Mouse (Mus musculus) midbrain, embryonic 16.5 days (tissue): Measurements from ENCODE around the gene Hmg20b. TPM values are rescaled to one million over a fixed set of nuclear protein-coding genes. Genes with fewer than 3 reads are reported as not detected.

Experiments used
- ATAC-seq: fragments of 200-750 bp; cut with Nextera tagmentation; 2 replicates; pipeline ENCODE4 v1.8.0; 2017; ENCODE audit warnings: moderate TSS enrichment
- H3K27ac ChIP-seq: fragments of 300-500 bp; sonication (generic); 2 replicates; pipeline ENCODE4 v1.5.1; 2014; ENCODE audit warnings: mild to moderate bottlenecking, low read length, mixed read lengths
- H3K27me3 ChIP-seq: fragments of 300-500 bp; sonication (generic); 2 replicates; pipeline ENCODE4 v1.6.1; 2014; ENCODE audit warnings: low read depth, low read length, mixed read lengths; ENCODE audit not compliant: control insufficient read depth, insufficient read depth
- H3K36me3 ChIP-seq: fragments of 300-500 bp; sonication (generic); 2 replicates; pipeline ENCODE4 v1.6.1; 2014; ENCODE audit warnings: mild to moderate bottlenecking, low read length, moderate library complexity, mixed read lengths; ENCODE audit not compliant: control insufficient read depth, insufficient read depth
- H3K4me1 ChIP-seq: fragments of 300-500 bp; sonication (generic); 2 replicates; pipeline ENCODE4 v1.6.1; 2014; ENCODE audit warnings: mild to moderate bottlenecking, low read length, mixed read lengths; ENCODE audit not compliant: control insufficient read depth, insufficient read depth
- H3K4me2 ChIP-seq: fragments of 300-500 bp; sonication (generic); 2 replicates; pipeline ENCODE4 v1.6.1; 2014; ENCODE audit warnings: mild to moderate bottlenecking, low read length, mixed read lengths
- H3K4me3 ChIP-seq: fragments of 300-500 bp; sonication (generic); 2 replicates; pipeline ENCODE4 v1.5.1; 2014; ENCODE audit warnings: low read depth, mild to moderate bottlenecking, low read length, moderate library complexity, mixed read lengths
- H3K9ac ChIP-seq: fragments of 300-500 bp; sonication (generic); 2 replicates; pipeline ENCODE4 v1.6.1; 2014; ENCODE audit warnings: low read depth, low read length, mixed read lengths
- H3K9me3 ChIP-seq: fragments of 300-500 bp; sonication (generic); replicated peaks from 2 replicates; pipeline ENCODE4 v1.6.1; 2014; ENCODE audit warnings: mild to moderate bottlenecking, low read length, mixed read lengths; ENCODE audit not compliant: control insufficient read depth, poor library complexity, severe bottlenecking
- WGBS: fragments of 180-500 bp; shearing (Covaris S2); extraction: QIAGEN DNeasy Blood & Tissue Kit; methylation state at CpG from one replicate; pipeline ENCODE4 v1.1.7; 2014; 5-methylcytosine and 5-hydroxymethylcytosine counted together
- polyA plus RNA-seq: library from polyadenylated mRNA; unstranded; fragments of >200 nt; fragmentation: Nextera tagmentation; extraction: Ambion mirVana; gene quantifications from 2 replicates; pipeline ENCODE4 v1.2.1, GENCODE M21; 2015

Gene Hmg20b
- polyA plus RNA-seq, 1 experiment from 2014 or later = 25.0 TPM

DNA sequence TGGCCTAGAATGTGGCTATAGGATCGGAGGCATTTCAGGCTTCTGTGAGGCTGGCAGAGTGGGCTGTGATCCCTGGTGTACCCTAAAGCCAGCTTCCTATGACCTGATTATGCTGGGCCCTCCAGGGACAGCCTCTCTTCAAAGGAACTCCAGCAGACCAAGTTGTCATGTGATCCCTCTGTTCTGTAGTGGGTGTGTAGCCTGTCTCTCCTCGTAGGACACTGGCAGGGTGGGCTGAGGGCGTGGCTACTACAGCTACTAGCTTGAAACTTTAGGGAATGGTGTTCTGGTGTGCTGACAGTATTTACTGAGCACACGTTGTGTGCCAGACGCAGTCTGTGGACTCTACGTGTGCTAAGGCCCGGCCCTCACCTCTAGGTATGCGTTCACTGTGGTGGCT, 10.4 kb upstream of the Hmg20b start:
- Histone ChIP-seq H3K27ac (no peak overlapping the region), H3K9me3 (no peaks in the 10 kb centered on the region), H3K9ac (no peak overlapping the region), H3K36me3 (no peaks in the 10 kb centered on the region; the same call in 1 of the 2 replicates), H3K4me3 (no peak overlapping the region), H3K4me1 (peaks cover 28% of the 10 kb centered on the region), H3K27me3 (no peaks in the 10 kb centered on the region; the same call in 1 of the 2 replicates), H3K4me2 (no peak overlapping the region)
- no peak for ATAC-seq
- 70% methylated on average over 8 of the region's 8 CpGs for WGBS

DNA sequence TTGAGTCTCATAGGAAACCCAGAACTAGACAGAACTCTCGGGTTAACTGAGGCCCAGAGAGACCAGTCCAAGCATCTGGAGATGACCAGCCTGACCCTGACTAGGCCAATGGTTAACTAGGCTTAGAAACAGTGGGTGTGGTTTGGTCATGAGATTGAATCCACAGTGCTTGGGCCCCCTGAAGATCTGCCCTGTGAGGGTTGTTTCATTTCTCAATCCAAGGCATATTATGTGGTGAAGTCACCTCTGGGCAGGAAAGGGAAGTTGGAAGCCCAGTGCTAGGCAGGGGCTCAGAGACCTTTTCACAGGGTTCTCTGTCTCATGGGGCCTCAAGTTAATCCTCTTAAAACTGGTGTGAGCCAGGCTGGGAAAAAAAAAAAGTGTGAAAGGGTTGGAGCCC, 8.6 kb upstream of the Hmg20b start:
- Histone ChIP-seq H3K36me3 (no peaks in the 10 kb centered on the region; the same call in 1 of the 2 replicates), H3K4me2 (peak overlapping the region; percentile 84), H3K4me3 (no peak overlapping the region), H3K4me1 (peaks cover 16% of the 10 kb centered on the region), H3K27me3 (no peaks in the 10 kb centered on the region; the same call in 1 of the 2 replicates), H3K27ac (no peak overlapping the region), H3K9me3 (no peaks in the 10 kb centered on the region), H3K9ac (no peak overlapping the region)
- no peak for ATAC-seq
- 71% methylated on average over 1 of the region's 1 CpGs for WGBS

DNA sequence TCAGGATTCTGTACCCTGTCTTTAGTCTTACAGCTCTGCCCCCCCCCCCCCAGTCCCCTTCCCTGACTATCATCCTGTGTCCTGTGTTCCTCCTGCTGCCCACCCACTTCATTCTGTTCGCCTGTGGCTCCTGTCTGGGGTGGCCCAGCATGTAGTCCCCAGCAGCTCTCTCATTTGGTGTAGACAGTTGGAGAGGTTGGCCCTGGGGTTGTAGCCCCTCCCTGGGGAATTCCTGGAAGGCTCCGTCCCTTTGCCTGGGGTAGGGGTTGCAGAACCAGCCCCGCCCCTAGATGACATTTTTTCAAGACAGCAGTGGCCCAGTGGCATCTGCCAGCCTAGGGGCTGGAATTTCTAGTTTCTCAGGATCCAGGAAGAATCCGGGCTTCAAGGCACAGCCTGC, 7.9 kb upstream of the Hmg20b start:
- Histone ChIP-seq H3K9ac (peak overlapping the region; percentile 89), H3K9me3 (no peaks in the 10 kb centered on the region), H3K36me3 (no peaks in the 10 kb centered on the region; the same call in 1 of the 2 replicates), H3K4me2 (peak overlapping the region; percentile 84), H3K4me3 (peak overlapping the region; percentile 75), H3K27ac (no peak overlapping the region), H3K27me3 (no peaks in the 10 kb centered on the region), H3K4me1 (peaks cover 11% of the 10 kb centered on the region)
- no peak for ATAC-seq
- WGBS = 31% methylated on average over 4 of the region's 4 CpGs

DNA sequence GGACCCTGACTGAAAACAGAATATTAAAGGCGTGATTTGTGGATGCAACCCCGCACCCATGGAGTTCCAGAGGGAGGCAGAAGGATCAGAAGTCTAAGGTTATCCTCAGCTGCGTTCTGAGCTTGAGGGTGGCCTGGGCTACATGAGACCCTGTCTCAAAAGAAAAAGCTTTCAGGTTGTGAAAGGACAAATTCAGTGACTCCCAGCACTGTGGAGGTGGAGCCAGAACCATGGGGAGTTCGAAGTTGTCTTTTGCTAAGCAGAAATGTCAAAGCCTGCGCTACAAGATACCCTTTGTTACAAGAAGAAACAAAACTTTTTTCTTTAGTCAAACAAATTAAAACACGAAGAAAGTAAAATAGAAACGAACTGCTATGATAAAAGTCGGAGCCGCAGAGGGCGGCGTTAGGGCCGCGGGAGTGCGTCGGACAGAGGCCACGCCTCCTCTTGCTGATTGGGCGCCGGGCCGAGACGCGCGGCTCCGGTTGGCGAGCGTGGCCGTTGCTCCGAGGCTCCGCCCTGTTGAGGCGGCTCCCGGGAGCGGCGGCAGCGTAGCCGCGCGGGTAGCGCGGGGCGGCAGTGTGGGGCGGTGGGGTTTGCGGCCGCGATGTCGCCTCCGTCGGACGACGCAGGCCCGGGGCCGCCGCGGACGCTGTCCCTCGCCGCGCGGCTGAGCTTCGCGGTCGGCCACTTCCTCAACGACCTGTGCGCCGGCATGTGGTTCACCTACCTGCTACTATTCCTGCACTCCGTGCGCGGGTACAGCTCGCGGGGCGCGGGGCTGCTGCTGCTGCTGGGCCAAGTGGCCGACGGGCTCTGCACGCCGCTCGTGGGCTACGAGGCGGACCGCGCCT, 6.9 kb upstream of the Hmg20b start, which contains the start of gene Mfsd12:
Gene Mfsd12 (plus strand): TSS at position 501 of the 854 bp plus-strand sequence.
- Histone ChIP-seq H3K36me3 (no peaks in the 10 kb centered on the region; the same call in 1 of the 2 replicates), H3K4me1 (peaks cover 11% of the 10 kb centered on the region), H3K27me3 (no peaks in the 10 kb centered on the region), H3K4me2 (peak within 1 kb of the TSS; percentile 84), H3K9ac (peak within 1 kb of the TSS; percentile 89), H3K4me3 (peak within 1 kb of the TSS; percentile 75), H3K27ac (peak within 1 kb of the TSS; percentile 54; the same call in 1 of the 2 replicates), H3K9me3 (no peaks in the 10 kb centered on the region)
- 2% methylated on average over 72 of the region's 79 CpGs for WGBS
- peak; percentile 90 for ATAC-seq

DNA sequence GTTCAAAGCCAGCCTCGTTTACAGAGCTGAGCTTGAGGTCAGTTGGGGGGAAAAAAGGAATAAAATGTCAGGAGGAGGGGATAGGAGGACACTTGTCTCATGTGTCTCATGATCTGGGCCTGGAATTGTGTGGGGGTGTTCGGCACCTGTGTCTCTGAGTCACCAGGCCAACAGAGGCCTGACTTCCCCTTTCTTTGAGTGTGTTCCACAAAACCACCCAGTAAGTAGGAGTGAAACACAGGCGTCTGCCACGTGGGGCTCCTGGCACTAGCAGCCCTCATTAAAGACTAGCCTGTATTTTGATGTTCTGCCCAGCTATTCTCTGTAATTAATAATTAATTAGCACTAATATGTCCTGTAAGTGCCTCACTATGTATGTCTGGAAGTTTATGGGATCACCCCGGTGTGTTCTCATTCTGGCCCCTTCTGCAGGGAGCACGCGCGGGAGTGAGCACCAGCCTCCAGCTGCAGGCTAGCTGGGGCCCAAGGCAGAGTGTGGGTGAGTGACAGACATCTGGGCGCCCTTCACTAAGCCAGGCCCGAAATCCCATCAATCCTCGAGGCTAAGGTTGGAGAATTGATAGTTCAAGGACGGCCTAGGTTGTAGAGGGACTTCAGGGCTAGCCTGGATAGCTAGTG, 6.2 kb upstream of the Hmg20b start:
- no peaks in the 10 kb centered on the region; the same call in 1 of the 2 replicates for H3K36me3 ChIP-seq
- H3K9me3 ChIP-seq = no peaks in the 10 kb centered on the region
- ATAC-seq = 0 out of 2 replicates have a peak, but pooled peaks have one; percentile 4
- peak overlapping the region; percentile 84 for H3K4me2 ChIP-seq
- no peak overlapping the region for H3K9ac ChIP-seq
- H3K4me3 ChIP-seq = no peak overlapping the region
- H3K4me1 ChIP-seq = peaks cover 11% of the 10 kb centered on the region
- H3K27ac ChIP-seq = no peak overlapping the region
- 54% methylated on average over 12 of the region's 12 CpGs for WGBS
- H3K27me3 ChIP-seq = no peaks in the 10 kb centered on the region

DNA sequence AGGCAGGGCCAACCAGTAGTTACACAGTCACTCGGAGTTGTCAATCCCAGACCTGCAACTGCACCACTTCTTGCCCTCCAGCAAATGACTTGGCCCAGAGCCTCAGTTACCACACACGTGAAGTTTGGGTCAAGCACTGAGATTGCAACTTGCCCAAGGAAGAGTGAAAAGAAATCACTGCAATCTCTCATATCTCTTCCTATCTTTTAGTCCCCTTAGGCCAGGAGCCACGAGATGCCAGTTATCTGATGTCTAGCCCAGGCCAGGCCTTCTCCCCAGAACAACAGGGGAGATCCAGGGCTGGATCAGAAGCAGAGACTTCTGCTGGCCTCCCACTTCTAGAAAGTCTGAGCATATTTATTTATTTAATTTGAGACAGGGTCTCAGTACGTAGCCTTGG, 5.3 kb upstream of the Hmg20b start:
- Histone ChIP-seq H3K36me3 (no peaks in the 10 kb centered on the region), H3K4me2 (no peak overlapping the region), H3K9ac (no peak overlapping the region), H3K4me1 (peaks cover 17% of the 10 kb centered on the region), H3K4me3 (no peak overlapping the region), H3K27me3 (no peaks in the 10 kb centered on the region), H3K9me3 (no peaks in the 10 kb centered on the region), H3K27ac (no peak overlapping the region)
- WGBS = 77% methylated on average over 4 of the region's 4 CpGs
- ATAC-seq = no peak

DNA sequence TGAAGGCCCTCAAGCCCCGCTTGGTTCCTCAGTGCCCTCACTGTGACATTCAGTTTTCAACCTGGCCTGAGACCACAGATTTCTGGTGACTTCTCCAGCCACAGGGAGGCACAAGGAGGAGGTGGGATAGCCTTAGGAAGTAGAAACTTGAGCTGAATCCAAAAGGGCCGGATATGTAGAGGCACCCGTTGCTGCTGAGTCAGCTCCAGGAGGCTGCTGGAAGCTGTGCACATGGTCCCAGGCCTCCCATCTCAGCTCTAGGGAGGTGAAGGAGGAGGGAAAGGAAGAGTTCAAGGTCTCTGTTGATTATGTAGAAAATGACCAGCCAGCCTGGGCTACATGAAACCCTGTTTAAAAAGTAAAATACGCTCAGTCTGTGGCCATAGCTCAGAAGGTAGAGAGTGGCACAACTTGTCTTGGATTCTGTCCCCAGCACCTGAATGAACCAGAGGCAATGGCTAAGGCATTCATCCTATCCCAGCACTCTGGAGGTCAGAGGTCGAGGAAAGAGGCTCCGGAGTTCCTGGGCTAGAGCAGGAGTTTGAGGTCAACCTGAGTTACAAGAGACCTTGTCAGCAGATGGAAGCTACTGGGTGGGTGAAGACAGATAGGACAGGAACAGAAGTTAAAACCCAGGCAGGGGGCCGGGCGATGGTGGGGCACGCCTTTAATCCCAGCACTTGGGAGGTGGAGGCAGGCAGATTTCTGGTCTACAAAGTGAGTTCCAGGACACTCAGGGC, 4.6 kb upstream of the Hmg20b start:
- no peaks in the 10 kb centered on the region for H3K9me3 ChIP-seq
- H3K9ac ChIP-seq = no peak overlapping the region
- 49% methylated on average over 9 of the region's 9 CpGs for WGBS
- peaks cover 18% of the 10 kb centered on the region for H3K4me1 ChIP-seq
- no peak overlapping the region for H3K4me3 ChIP-seq
- H3K27ac ChIP-seq = no peak overlapping the region
- no peak for ATAC-seq
- no peak overlapping the region for H3K4me2 ChIP-seq
- H3K36me3 ChIP-seq = no peaks in the 10 kb centered on the region
- no peaks in the 10 kb centered on the region for H3K27me3 ChIP-seq

DNA sequence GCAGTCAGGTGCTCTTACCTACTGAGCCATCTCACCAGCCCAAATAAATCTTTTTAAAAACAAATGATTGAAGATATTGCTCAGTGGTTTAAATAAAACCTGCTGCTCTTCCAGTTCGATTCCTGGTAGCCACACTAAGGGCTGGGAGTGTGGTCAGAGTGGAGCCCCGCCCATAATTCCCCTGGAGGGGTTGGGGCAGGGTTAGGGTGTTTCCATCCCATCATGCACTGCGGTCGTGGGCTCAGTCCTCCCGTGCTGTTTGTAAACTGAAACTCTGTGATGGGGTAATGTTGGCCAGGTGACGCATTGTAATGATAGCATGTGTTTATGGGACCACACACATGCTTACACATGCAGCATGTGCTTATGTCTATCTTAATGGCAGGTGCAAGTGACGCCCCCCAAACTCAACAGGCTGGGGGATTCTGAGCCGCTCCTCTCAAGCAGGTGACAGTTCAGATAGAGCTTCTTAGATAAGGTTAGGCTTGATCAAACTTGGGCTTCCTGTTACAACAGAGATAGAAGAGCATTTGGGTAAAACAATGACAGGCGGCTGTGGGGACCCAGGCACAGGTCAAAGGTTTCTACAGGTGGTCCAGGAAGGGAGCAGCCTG, 1.5 kb upstream of the Hmg20b start:
- no peak for ATAC-seq
- Histone ChIP-seq H3K4me2 (no peak overlapping the region), H3K9me3 (no peaks in the 10 kb centered on the region), H3K36me3 (no peaks in the 10 kb centered on the region), H3K27ac (no peak overlapping the region), H3K9ac (no peak overlapping the region), H3K27me3 (no peaks in the 10 kb centered on the region; the same call in 1 of the 2 replicates), H3K4me1 (peaks cover 14% of the 10 kb centered on the region), H3K4me3 (no peak overlapping the region)
- 36% methylated on average over 9 of the region's 9 CpGs for WGBS
